Mouse (Mus musculus) midbrain, embryonic 14.5 days (tissue): ENCODE data around the gene Atp5s. TPM values are rescaled to one million over a fixed set of nuclear protein-coding genes. Genes with fewer than 3 reads are reported as not detected.

Experiments used
- ATAC-seq: fragments of 200-750 bp; cut with Nextera tagmentation; 2 replicates; pipeline ENCODE4 v1.8.0; 2017; ENCODE audit warnings: moderate number of reproducible peaks, moderate library complexity; ENCODE audit not compliant: low FRiP score, low TSS enrichment
- DNase-seq: peaks from one replicate; pipeline ENCODE4 v3.0.0-alpha.2; 2015
- H3K27ac ChIP-seq: fragments of 300-500 bp; sonication (generic); replicated peaks from 2 replicates; pipeline ENCODE4 v1.5.1; 2014; ENCODE audit warnings: mild to moderate bottlenecking, low read depth, low read length, moderate library complexity
- H3K27me3 ChIP-seq: fragments of 300-500 bp; sonication (generic); 2 replicates; pipeline ENCODE4 v1.6.1; 2014; ENCODE audit warnings: low read length, control low read depth, mixed read lengths; ENCODE audit not compliant: control insufficient read depth, insufficient read depth
- H3K36me3 ChIP-seq: fragments of 300-500 bp; sonication (generic); 2 replicates; pipeline ENCODE4 v1.6.1; 2014; ENCODE audit warnings: low read length, control low read depth; ENCODE audit not compliant: control insufficient read depth, insufficient read depth
- H3K4me1 ChIP-seq: fragments of 300-500 bp; sonication (generic); 2 replicates; pipeline ENCODE4 v1.6.1; 2014; ENCODE audit warnings: mild to moderate bottlenecking, antibody characterized with exemption, low read length, control low read depth; ENCODE audit not compliant: control insufficient read depth, insufficient read depth
- H3K4me2 ChIP-seq: fragments of 300-500 bp; sonication (generic); 2 replicates; pipeline ENCODE4 v1.6.1; 2014; ENCODE audit warnings: mild to moderate bottlenecking, low read length, moderate library complexity
- H3K4me3 ChIP-seq: fragments of 300-500 bp; sonication (generic); replicated peaks from 2 replicates; pipeline ENCODE4 v1.5.1; 2014; ENCODE audit warnings: low read depth, low read length
- H3K9ac ChIP-seq: fragments of 300-500 bp; sonication (generic); replicated peaks from 2 replicates; pipeline ENCODE4 v1.6.1; 2014; ENCODE audit warnings: mild to moderate bottlenecking, low read length, moderate library complexity
- H3K9me3 ChIP-seq: fragments of 300-500 bp; sonication (generic); 2 replicates; pipeline ENCODE4 v1.6.1; 2016; ENCODE audit warnings: low read length, control low read depth, mixed read lengths; ENCODE audit not compliant: control insufficient read depth
- WGBS: fragments of 180-500 bp; shearing (Covaris S2); extraction: QIAGEN DNeasy Blood & Tissue Kit; methylation state at CpG from one replicate; pipeline ENCODE4 v1.1.7; 2014; 5-methylcytosine and 5-hydroxymethylcytosine counted together
- polyA plus RNA-seq: library from polyadenylated mRNA; unstranded; fragments of >200 nt; fragmentation: Nextera tagmentation; extraction: Ambion mirVana; gene quantifications from 2 replicates; pipeline ENCODE4 v1.2.1, GENCODE M21; 2014

The Atp5s gene
- polyA plus RNA-seq, 1 experiment from 2014 or later, result 31.8 TPM

DNA sequence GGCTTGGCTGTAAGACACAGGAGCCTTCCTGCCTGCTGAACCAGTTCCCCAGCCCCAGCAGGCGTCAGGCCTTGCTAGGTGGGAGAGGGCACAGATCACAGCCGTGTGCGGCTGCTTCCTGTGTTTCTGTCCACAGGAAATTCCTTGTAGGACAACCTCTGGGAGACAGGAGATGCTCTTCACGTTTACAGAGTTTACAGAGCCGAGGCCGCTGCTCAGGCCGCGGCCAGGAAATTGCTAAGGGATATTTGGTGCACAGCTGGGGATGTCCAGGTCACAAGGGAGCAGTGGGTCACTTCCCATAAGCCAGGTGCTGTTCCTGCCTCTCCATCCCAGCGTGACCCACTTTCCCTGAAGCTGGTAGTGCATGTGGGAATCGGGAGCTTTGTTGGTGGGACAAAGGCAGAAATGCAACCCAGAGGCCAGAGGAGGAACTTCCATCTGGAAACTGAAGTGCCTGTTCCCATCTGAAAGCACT is 27.2 kb downstream of the Atp5s start:
- H3K4me1 ChIP-seq, result no peaks in the 10 kb centered on the region
- no peak overlapping the region for H3K4me3 ChIP-seq
- WGBS, result 60% methylated on average over 10 of the region's 10 CpGs
- DNase-seq (peak; percentile 9), ATAC-seq (no peak)
- H3K27me3 ChIP-seq, result no peaks in the 10 kb centered on the region
- no peak overlapping the region for H3K9ac ChIP-seq
- no peak overlapping the region for H3K27ac ChIP-seq
- no peaks in the 10 kb centered on the region for H3K36me3 ChIP-seq
- no peaks in the 10 kb centered on the region for H3K9me3 ChIP-seq
- H3K4me2 ChIP-seq, result no peak overlapping the region

DNA sequence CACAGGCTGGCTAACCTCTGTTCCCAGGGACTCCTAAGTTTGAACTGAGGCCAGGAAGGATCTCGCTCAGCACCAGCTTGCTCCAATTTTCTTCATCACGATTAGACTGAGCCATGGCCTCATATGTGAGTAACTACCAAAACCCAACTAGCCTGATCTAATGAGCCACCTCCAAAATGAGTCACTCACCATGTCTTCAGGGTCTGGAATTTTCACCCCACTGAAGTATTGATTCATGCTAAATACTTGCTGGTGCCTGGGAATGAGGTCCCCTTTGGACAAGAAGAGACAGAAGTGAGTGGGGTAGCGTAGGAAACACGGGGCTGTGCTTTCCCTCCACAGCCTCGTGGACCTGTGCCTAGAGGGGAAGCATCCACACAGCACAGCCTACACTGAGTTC is 29.2 kb downstream of the Atp5s start:
- WGBS, result 89% methylated on average over 5 of the region's 5 CpGs
- Histone ChIP-seq H3K27me3 (no peaks in the 10 kb centered on the region), H3K9me3 (no peaks in the 10 kb centered on the region), H3K4me1 (peaks cover 8% of the 10 kb centered on the region), H3K27ac (no peak overlapping the region), H3K4me3 (no peak overlapping the region), H3K4me2 (no peak overlapping the region), H3K36me3 (no peaks in the 10 kb centered on the region), H3K9ac (no peak overlapping the region)
- DNase-seq, result no peak
- no peak for ATAC-seq

DNA sequence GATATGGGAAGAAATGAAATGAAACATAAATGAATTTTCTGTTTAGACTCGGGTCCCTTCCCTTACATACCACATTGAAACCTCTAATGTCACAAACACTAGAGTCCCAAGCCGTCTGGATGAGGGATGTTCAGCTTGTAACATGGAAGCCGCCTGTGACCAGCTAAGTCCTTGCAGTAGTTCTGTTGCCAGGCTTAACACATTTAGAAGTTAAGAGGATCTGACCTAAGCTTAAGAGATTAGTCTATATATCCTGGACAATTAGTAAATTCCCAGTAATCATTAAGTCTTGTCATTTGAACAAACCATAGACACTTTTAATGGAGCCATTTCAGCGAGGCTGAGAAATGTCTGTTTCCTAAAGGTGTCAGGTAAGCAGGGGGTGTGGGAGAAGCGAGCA is 31.3 kb downstream of the Atp5s start:
- 74% methylated on average over 5 of the region's 5 CpGs for WGBS
- peaks cover 13% of the 10 kb centered on the region for H3K4me1 ChIP-seq
- no peak overlapping the region for H3K4me3 ChIP-seq
- H3K9me3 ChIP-seq, result no peaks in the 10 kb centered on the region
- H3K9ac ChIP-seq, result no peak overlapping the region
- no peak overlapping the region for H3K4me2 ChIP-seq
- H3K27ac ChIP-seq, result no peak overlapping the region
- ATAC-seq (no peak), DNase-seq (no peak)
- no peaks in the 10 kb centered on the region for H3K36me3 ChIP-seq
- H3K27me3 ChIP-seq, result no peaks in the 10 kb centered on the region

DNA sequence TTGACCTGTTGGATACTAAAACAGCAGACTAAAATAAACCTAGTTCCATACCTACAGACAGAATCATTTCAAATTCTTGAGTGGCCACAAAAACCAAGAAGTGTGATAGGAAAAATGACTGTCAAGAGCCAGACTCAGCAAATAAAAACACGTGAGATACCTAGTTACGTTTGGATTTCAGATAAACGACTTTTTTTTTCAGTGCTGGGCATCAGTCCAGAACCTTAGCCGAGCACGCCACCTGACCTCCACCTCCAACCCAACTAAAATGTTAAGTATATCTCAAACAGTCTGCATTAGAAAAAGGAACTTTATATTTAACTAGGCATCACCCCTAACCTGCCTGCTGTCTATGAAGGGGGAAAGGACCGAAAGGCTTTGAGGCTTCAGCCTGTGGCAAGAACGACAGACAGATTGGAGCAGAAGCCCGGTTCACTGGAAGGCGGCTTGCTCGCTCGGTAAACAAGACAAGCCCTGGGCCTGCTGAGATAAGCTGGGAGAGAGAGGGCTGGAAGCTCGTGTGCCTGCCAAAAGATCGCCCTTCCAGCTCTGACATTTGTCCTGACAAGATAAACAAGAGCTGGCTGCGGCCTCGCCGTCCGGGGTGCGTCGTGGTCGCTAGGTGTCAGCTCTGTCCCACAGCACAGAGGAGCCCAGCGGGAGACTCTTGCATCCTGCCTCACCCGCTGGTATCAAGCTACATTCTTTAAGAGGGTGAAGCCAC is 32.8 kb downstream of the Atp5s start:
- DNase-seq, result peak; percentile 88
- Histone ChIP-seq H3K4me1 (peaks cover 13% of the 10 kb centered on the region), H3K27ac (no peak overlapping the region; the same call in 1 of the 2 replicates), H3K36me3 (no peaks in the 10 kb centered on the region), H3K9me3 (no peaks in the 10 kb centered on the region), H3K9ac (0 out of 2 replicates have a peak overlapping the region, but pooled peaks have one; percentile 26), H3K27me3 (no peaks in the 10 kb centered on the region), H3K4me2 (peak overlapping the region; percentile 45), H3K4me3 (peak overlapping the region; percentile 7; the same call in 1 of the 2 replicates)
- peak; percentile 80 for ATAC-seq
- 16% methylated on average over 22 of the region's 22 CpGs for WGBS

DNA sequence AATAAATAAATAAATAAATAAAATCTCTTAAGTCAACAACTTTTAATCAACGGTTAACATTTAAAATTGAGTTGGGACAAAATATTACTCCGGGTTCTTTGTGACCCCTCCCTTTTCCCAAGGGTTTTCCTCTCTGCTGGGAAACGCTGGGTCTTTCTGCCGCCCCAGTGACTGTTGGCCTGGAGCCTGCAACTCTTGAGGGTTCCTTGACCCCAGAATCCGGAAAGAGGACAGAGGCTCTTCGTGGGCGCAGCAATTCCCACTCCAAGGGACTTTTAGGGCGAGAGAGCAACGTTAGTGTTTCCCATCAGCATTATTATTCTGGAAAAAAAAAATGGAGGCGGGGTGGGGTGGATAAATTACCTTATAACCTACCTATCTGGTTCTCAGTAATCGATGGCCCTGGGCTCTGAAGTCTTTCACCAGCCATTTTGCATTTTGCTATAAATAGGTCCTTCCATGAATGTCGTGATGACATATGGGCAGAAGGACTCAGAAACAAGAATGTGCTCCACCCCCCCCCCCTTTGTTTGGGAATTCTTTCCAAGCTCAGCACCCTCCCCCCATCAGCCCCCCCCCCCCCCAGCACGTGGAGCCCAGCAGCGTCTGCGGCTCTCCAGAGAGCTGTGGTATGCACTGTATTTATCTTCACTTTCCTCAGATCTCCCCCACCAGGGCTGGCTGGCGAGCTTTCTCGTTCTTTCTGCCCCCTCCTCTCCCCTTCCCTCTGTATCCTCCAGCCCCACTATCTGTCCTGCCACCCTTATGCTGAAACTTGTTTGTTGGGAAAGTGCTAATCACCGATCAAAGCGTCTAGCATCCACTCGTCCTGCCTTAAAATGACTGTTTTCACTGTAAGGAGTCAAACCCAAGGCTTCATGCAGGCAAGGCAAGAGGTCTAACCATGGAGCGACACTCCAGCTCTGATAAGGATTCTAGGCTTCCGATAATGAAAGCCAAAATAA is 33.8 kb downstream of the Atp5s start:
- Histone ChIP-seq H3K36me3 (no peaks in the 10 kb centered on the region), H3K9me3 (no peaks in the 10 kb centered on the region), H3K4me2 (peak overlapping the region; percentile 45), H3K27me3 (no peaks in the 10 kb centered on the region), H3K9ac (no peak overlapping the region), H3K27ac (no peak overlapping the region), H3K4me3 (peak overlapping the region; percentile 7; the same call in 1 of the 2 replicates), H3K4me1 (peaks cover 13% of the 10 kb centered on the region)
- ATAC-seq (no peak; the same call in 1 of the 2 replicates), DNase-seq (peak; percentile 45)
- whole genome bisulfite sequencing, result 12% methylated on average over 22 of the region's 22 CpGs

DNA sequence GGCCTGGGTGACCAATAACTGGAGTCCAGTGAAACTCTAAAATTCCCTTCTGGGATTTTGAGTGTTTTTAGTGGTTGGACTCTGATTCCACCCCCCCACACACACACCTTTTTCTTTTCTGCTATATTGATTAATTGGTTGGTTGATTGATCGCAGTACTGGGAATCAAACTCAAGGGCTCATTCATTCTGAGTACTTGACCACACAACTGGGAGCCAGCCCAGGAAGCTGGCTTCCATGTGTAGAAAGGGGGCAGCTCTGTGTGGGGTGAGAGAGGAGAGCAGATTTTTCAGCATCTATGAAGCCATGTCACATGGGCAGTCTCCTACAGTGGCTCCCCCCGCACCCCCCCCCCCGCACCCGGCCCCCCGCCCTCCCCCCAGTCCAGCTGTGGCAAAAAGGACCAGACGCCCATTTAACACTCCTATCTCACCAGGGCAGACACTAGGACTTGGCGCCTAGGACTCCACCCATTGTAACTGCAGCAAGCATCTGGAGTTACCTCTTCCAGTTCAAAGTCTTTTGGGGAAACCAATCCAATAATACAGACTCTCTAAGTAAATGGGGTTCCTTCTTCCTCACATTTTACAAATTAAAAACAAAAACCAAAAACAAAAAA is 34.6 kb downstream of the Atp5s start:
- Histone ChIP-seq H3K4me1 (peaks cover 13% of the 10 kb centered on the region), H3K4me3 (no peak overlapping the region), H3K27ac (no peak overlapping the region), H3K4me2 (no peak overlapping the region), H3K36me3 (no peaks in the 10 kb centered on the region), H3K27me3 (no peaks in the 10 kb centered on the region), H3K9ac (no peak overlapping the region), H3K9me3 (no peaks in the 10 kb centered on the region)
- DNase-seq (no peak), ATAC-seq (no peak)
- WGBS, result 81% methylated on average over 5 of the region's 7 CpGs

DNA sequence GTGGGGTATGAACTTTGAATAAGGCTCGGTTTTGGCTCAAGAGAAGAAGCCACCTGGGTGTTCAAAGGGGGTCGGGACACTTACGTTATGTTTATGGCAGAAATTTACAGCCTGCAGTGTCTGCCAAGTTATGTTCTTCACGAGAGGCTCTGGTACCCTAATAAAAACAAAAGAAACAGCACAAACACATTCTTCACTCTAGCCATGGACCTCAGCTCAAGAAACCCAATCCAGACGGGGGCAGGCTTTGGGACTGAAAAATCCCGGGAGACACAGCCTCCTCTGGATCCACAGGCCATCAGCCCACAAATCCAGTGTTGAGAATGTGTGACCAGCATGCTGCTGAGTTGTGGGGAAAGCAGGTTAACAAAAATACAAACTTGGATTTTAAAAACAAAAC is 35.3 kb downstream of the Atp5s start:
- Histone ChIP-seq H3K36me3 (no peaks in the 10 kb centered on the region), H3K27me3 (no peaks in the 10 kb centered on the region), H3K4me3 (no peak overlapping the region), H3K4me1 (peaks cover 13% of the 10 kb centered on the region), H3K9me3 (no peaks in the 10 kb centered on the region), H3K27ac (no peak overlapping the region), H3K9ac (no peak overlapping the region), H3K4me2 (no peak overlapping the region)
- DNase-seq (no peak), ATAC-seq (no peak)
- WGBS, result 79% methylated on average over 6 of the region's 6 CpGs

DNA sequence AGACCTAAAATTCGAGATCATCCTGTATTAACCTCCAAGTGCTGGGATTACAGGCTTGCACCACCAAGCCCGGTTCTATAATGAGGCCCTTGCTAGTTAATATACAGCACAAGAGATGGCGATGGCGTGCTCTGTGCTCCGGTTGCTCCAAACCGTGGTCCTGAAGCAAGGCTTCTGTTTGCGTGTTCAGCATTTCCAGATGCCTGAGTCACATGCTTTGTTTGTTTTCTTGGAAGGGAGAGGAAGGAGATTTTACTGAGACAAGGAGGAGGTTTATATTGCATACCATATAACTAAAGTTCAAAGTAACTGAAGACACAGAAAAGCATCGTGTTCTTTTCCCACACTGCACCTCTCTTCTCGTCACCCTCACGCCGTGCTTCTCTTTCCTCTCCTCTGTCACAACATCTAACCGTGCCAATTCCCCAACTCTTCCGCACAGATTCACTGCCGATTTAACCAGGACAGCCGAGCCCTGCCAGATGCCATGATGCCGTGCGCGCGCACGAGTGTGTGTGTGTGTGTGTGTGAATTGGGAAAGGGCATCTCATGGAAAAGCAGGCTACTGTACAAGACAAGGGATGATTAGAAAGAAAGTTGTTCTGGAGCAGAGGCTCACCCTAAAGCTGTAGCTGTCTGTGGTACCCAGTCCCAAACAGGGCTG is 36.1 kb downstream of the Atp5s start:
- DNase-seq, result no peak
- WGBS, result 93% methylated on average over 20 of the region's 20 CpGs
- no peaks in the 10 kb centered on the region for H3K27me3 ChIP-seq

More for the DNA sequence above, 36.1 kb downstream of the Atp5s start:
- Histone ChIP-seq H3K27ac (no peak overlapping the region), H3K9me3 (no peaks in the 10 kb centered on the region), H3K36me3 (no peaks in the 10 kb centered on the region), H3K4me1 (peaks cover 13% of the 10 kb centered on the region), H3K9ac (no peak overlapping the region), H3K4me3 (no peak overlapping the region), H3K4me2 (no peak overlapping the region)
- ATAC-seq, result no peak
